Mouse (Mus musculus): ENCODE measurements at regions not wholly inside any gene's neighbourhood (a gene's known extent, or its start where the extent isn't known, plus 50 kb on each side); places are given as distances from the start of the nearest gene placed in this dataset.
"Not testable (repeated sequence)": the region's sequence is repeated elsewhere in the genome, so short reads cannot be mapped to it uniquely, and the experiment has no call there.

- Histone ChIP-seq H3K9me3 (no peaks in the 10 kb centered on the region), H3K4me1 (no peaks in the 10 kb centered on the region), H3K4me3 (replicated peaks) (no peak overlapping the region), H3K27me3 (no peaks in the 10 kb centered on the region), H3K9ac (no peak overlapping the region), H3K36me3 (replicated peaks) (no peaks in the 10 kb centered on the region), H3K27ac (no peak overlapping the region), H3K4me2 (no peak overlapping the region)
- no peak for ATAC-seq (ENCODE audit: low FRiP score)
- 88% methylated on average over 4 of the region's 4 CpGs for WGBS
Measured at GRCm38 (mm10) chr13:45130516-45131249, 52.2 kb downstream of the Gm9817 start.

- Histone ChIP-seq H3K4me2 (no peak overlapping the region), H3K4me3 (replicated peaks) (no peak overlapping the region), H3K4me1 (no peaks in the 10 kb centered on the region), H3K27ac (no peak overlapping the region), H3K27me3 (no peaks in the 10 kb centered on the region), H3K9me3 (no peaks in the 10 kb centered on the region), H3K36me3 (replicated peaks) (no peaks in the 10 kb centered on the region), H3K9ac (no peak overlapping the region)
- 91% methylated on average over 2 of the region's 2 CpGs for WGBS
- ATAC-seq (ENCODE audit: low FRiP score): no peak
Measured at GRCm38 (mm10) chr13:45140616-45141015, 62.1 kb downstream of the Gm9817 start.

DNA sequence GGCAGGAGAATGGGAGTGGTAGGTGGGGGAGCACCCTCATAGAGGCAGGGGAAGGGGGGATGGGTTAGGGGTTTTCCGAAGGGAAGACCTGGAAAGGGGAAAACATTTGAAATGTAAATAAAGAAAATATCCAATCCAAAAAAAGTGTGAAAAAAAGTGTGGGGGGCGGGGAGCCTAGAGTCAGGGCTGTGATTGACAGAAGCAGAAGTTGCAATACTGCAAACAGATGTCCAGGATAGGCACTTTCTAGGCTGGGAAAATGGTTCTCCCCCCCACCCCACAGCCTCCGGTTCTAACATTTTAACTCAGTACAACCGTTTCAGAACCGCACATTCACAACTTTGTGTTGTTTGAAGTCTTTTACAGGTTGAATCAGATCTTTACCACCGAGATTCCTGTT lies 66.6 kb downstream of the Gm9817 start:
- 88% methylated on average over 6 of the region's 6 CpGs for WGBS
- Histone ChIP-seq H3K9ac (no peak overlapping the region), H3K36me3 (replicated peaks) (no peaks in the 10 kb centered on the region), H3K4me2 (no peak overlapping the region), H3K4me3 (replicated peaks) (no peak overlapping the region), H3K9me3 (no peaks in the 10 kb centered on the region), H3K4me1 (peaks cover 3% of the 10 kb centered on the region; the same call in 1 of the 2 replicates), H3K27ac (no peak overlapping the region), H3K27me3 (no peaks in the 10 kb centered on the region)
- no peak for ATAC-seq (ENCODE audit: low FRiP score)

GRCm38 (mm10) chr13:45156223-45156622 lies 77.7 kb downstream of the Gm9817 start:
- 67% methylated on average over 3 of the region's 3 CpGs for WGBS
- Histone ChIP-seq H3K9ac (no peak overlapping the region), H3K4me3 (replicated peaks) (no peak overlapping the region), H3K27ac (no peak overlapping the region), H3K4me2 (no peak overlapping the region), H3K9me3 (no peaks in the 10 kb centered on the region), H3K27me3 (no peaks in the 10 kb centered on the region), H3K4me1 (no peaks in the 10 kb centered on the region), H3K36me3 (replicated peaks) (no peaks in the 10 kb centered on the region)
- ATAC-seq (ENCODE audit: low FRiP score): no peak

DNA sequence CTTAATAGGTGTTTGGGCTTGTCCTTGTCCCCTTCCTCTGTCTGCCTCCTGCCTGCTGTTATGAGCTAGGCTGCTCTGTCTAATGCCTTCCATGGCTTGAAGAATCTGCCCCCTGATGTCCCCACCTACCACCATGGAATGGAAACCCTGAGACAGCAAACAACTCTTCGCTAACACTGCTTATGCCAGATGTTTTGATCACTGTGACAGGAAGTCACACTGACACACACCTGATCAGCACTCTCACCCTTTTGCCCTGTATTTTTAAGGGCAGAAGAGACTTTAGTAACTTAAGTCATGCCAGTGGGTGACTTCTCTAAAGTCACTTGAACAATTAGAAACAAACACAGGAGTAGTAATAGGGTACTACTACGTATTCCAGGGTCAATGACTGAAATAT lies 78.5 kb downstream of the Gm9817 start:
- 84% methylated on average over 2 of the region's 2 CpGs for WGBS

GRCm38 (mm10) chr13:45160281-45160680 lies 81.8 kb downstream of the Gm9817 start:
- Histone ChIP-seq H3K4me2 (no peak overlapping the region), H3K27me3 (no peaks in the 10 kb centered on the region)
- 90% methylated on average over 5 of the region's 5 CpGs for WGBS

More for the DNA sequence above, 78.5 kb downstream of the Gm9817 start:
- Histone ChIP-seq H3K9ac (no peak overlapping the region), H3K36me3 (replicated peaks) (no peaks in the 10 kb centered on the region), H3K4me1 (no peaks in the 10 kb centered on the region), H3K4me2 (no peak overlapping the region), H3K27ac (no peak overlapping the region), H3K4me3 (replicated peaks) (no peak overlapping the region), H3K9me3 (no peaks in the 10 kb centered on the region), H3K27me3 (no peaks in the 10 kb centered on the region)
- no peak for ATAC-seq (ENCODE audit: low FRiP score)

GRCm38 (mm10) chr13:45164001-45164778 lies 85.7 kb downstream of the Gm9817 start:
- WGBS: 53% methylated on average over 6 of the region's 6 CpGs
- no peak overlapping the region for H3K4me2 ChIP-seq
- no peak overlapping the region for H3K4me3 ChIP-seq (replicated peaks)
- H3K36me3 ChIP-seq (replicated peaks): no peaks in the 10 kb centered on the region
- no peak overlapping the region for H3K9ac ChIP-seq
- H3K4me1 ChIP-seq: no peaks in the 10 kb centered on the region
- no peak for ATAC-seq (ENCODE audit: low FRiP score)
- no peaks in the 10 kb centered on the region for H3K27me3 ChIP-seq
- H3K9me3 ChIP-seq: no peaks in the 10 kb centered on the region
- H3K27ac ChIP-seq: no peak overlapping the region

More at GRCm38 (mm10) chr13:45160281-45160680, 81.8 kb downstream of the Gm9817 start:
- no peaks in the 10 kb centered on the region for H3K36me3 ChIP-seq (replicated peaks)
- H3K4me3 ChIP-seq (replicated peaks): no peak overlapping the region
- H3K9ac ChIP-seq: no peak overlapping the region
- no peak for ATAC-seq (ENCODE audit: low FRiP score)
- no peaks in the 10 kb centered on the region for H3K4me1 ChIP-seq
- no peaks in the 10 kb centered on the region for H3K9me3 ChIP-seq
- no peak overlapping the region for H3K27ac ChIP-seq

GRCm38 (mm10) chr13:45165159-45165558 lies 86.7 kb downstream of the Gm9817 start:
- H3K27ac ChIP-seq: no peak overlapping the region
- H3K4me3 ChIP-seq (replicated peaks): no peak overlapping the region
- no peaks in the 10 kb centered on the region for H3K27me3 ChIP-seq
- H3K36me3 ChIP-seq (replicated peaks): no peaks in the 10 kb centered on the region
- H3K9me3 ChIP-seq: no peaks in the 10 kb centered on the region
- WGBS: 87% methylated on average over 3 of the region's 3 CpGs
- H3K4me1 ChIP-seq: no peaks in the 10 kb centered on the region
- no peak overlapping the region for H3K4me2 ChIP-seq
- H3K9ac ChIP-seq: no peak overlapping the region
- no peak for ATAC-seq (ENCODE audit: low FRiP score)

- no peak overlapping the region for H3K27ac ChIP-seq
- no peaks in the 10 kb centered on the region for H3K4me1 ChIP-seq
Measured at GRCm38 (mm10) chr13:45169716-45170115, 91.2 kb downstream of the Gm9817 start.

DNA sequence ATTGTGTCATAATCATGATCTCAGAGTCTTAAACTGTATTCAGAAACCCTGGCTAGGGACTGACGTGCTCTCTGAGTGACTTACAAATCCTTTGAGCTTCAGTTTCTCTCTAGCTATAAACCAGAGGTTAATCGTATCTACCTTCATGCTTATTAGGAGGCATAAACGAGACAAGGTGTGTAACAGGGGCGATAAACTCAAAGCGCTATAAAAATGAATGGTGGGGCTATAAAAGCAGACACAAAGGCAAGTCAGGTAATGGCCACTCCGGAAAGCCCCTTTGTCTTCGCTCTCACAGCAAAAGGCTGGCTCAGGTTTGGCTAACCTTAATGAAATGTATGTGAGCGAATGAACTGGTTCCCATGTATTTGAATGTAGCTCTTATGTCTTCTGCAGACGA lies 94.6 kb downstream of the Gm9817 start:
- H3K4me2 ChIP-seq: no peak overlapping the region
- no peak for ATAC-seq (ENCODE audit: low FRiP score)
- H3K27me3 ChIP-seq: no peaks in the 10 kb centered on the region
- no peak overlapping the region for H3K27ac ChIP-seq
- no peaks in the 10 kb centered on the region for H3K36me3 ChIP-seq (replicated peaks)
- H3K9me3 ChIP-seq: 0 out of 2 replicates have a peak, but pooled peaks cover 11% of the 10 kb centered on the region
- H3K4me1 ChIP-seq: no peaks in the 10 kb centered on the region
- 87% methylated on average over 9 of the region's 9 CpGs for WGBS
- H3K9ac ChIP-seq: no peak overlapping the region
- H3K4me3 ChIP-seq (replicated peaks): no peak overlapping the region

More at GRCm38 (mm10) chr13:45169716-45170115, 91.2 kb downstream of the Gm9817 start:
- Histone ChIP-seq H3K27me3 (no peaks in the 10 kb centered on the region), H3K9me3 (0 out of 2 replicates have a peak, but pooled peaks cover 11% of the 10 kb centered on the region), H3K9ac (no peak overlapping the region), H3K4me2 (no peak overlapping the region), H3K36me3 (replicated peaks) (no peaks in the 10 kb centered on the region), H3K4me3 (replicated peaks) (no peak overlapping the region)
- ATAC-seq (ENCODE audit: low FRiP score): no peak

GRCm38 (mm10) chr13:45175711-45176205 lies 97.3 kb downstream of the Gm9817 start:
- 86% methylated on average over 3 of the region's 3 CpGs for WGBS
- not testable (repeated sequence) for H3K27ac ChIP-seq; H3K4me1 ChIP-seq; H3K4me2 ChIP-seq; H3K36me3 ChIP-seq (replicated peaks); H3K27me3 ChIP-seq; H3K9ac ChIP-seq; H3K4me3 ChIP-seq (replicated peaks); ATAC-seq (ENCODE audit: low FRiP score)
- 0 out of 2 replicates have a peak, but pooled peaks cover 11% of the 10 kb centered on the region for H3K9me3 ChIP-seq

- no peak overlapping the region for H3K4me3 ChIP-seq (replicated peaks)
- H3K9ac ChIP-seq: no peak overlapping the region
- WGBS: 97% methylated on average over 1 of the region's 1 CpGs
- no peak for ATAC-seq (ENCODE audit: low FRiP score)
- H3K9me3 ChIP-seq: no peaks in the 10 kb centered on the region
- H3K27me3 ChIP-seq: no peaks in the 10 kb centered on the region
- H3K4me1 ChIP-seq: no peaks in the 10 kb centered on the region
- H3K36me3 ChIP-seq (replicated peaks): no peaks in the 10 kb centered on the region
- no peak overlapping the region for H3K27ac ChIP-seq
- no peak overlapping the region for H3K4me2 ChIP-seq
Measured at GRCm38 (mm10) chr13:45181529-45182230, 103.2 kb downstream of the Gm9817 start.

All from forebrain, embryonic 12.5 days (tissue).